Mouse (Mus musculus): ENCODE data around the gene Ccl28. TPM values are rescaled to one million over a fixed set of nuclear protein-coding genes. Genes with fewer than 3 reads are reported as not detected.

Gene Ccl28
- total RNA-seq, 2 experiments from 2014 or later: 0.84 to 1.1 TPM

- TF ChIP-seq CTCF (IDR thresholded peaks at IDR 0.05): no peak
- H3K27ac ChIP-seq: no peak overlapping the region
- no peak overlapping the region for H3K4me3 ChIP-seq
- intact Hi-C loops (cut with DNase I): no loop called here
- no peak for DNase-seq (ENCODE audit: extremely low spot score in 1 of 2, low spot score in 2 of 2)
These were observed 72.1 kb downstream of the Ccl28 start for GRCm38 (mm10) chr13:119695676-119696075.

DNA sequence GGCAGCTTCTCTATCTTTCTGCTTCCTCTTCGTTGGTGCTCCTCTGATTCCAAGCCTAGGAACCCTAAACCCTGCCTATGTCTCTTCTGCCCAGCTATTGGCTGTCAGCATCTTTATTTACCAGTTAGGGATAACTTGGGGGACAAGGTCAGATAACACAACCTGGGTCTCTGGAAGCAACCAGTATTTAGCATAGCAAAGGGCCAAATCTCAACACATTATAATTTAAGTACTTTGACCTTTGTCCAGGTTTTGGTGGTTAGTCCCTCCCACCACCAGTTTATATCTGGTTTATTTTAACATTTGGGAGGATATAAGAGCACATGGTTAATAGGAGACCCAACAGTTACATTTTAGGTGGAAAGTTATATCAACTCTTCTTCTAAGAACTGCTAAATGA lies 72.9 kb downstream of the Ccl28 start:
- no peak for DNase-seq (ENCODE audit: extremely low spot score in 1 of 2, low spot score in 2 of 2)
- H3K4me3 ChIP-seq: no peak overlapping the region
- intact Hi-C loops (cut with DNase I): no loop called here
- TF ChIP-seq CTCF (IDR thresholded peaks at IDR 0.05): no peak
- H3K27ac ChIP-seq: no peak overlapping the region

- no peak overlapping the region for H3K27ac ChIP-seq
- TF ChIP-seq CTCF (IDR thresholded peaks at IDR 0.05): no peak
- intact Hi-C loops (cut with DNase I): no loop called here
- DNase-seq (ENCODE audit: extremely low spot score in 1 of 2, low spot score in 2 of 2): no peak
- H3K4me3 ChIP-seq: no peak overlapping the region
These were observed 74.8 kb downstream of the Ccl28 start for GRCm38 (mm10) chr13:119698436-119698835.

Other genes starting within 250 kb of the Ccl28 start
- 100 to 1,000 TPM in 1 of 2 experiments, 10 to 100 TPM in 1; 96.8 to 113 TPM for gene Paip1, start 195.2 kb upstream of the Ccl28 start, total RNA-seq (2021)
- 10 to 100 TPM; 23.5 to 24.2 TPM for gene 4833420G17Rik, start 161.1 kb upstream of the Ccl28 start, total RNA-seq (2021)
- 10 to 100 TPM; 22.5 to 24.2 TPM for gene Tmem267, start 135.8 kb upstream of the Ccl28 start, total RNA-seq (2021)
- gene 3110070M22Rik, start 135.4 kb upstream of the Ccl28 start, total RNA-seq (2021): 1 to 10 TPM; 2.3 to 2.5 TPM
- 100 to 1,000 TPM; 234 to 239 TPM for gene Hmgcs1, start 66.6 kb downstream of the Ccl28 start, total RNA-seq (2021)
- gene Nim1k, start 132.1 kb downstream of the Ccl28 start, total RNA-seq (2021): 10 to 100 TPM; 12.9 to 16.8 TPM
- 10 to 100 TPM; 46.1 to 47.6 TPM for gene Zfp131, start 167.1 kb downstream of the Ccl28 start, total RNA-seq (2021)
- not detected for gene AF067063, start 206.4 kb downstream of the Ccl28 start, total RNA-seq (2021)
- gene D13Ertd608e, start 212.2 kb downstream of the Ccl28 start, total RNA-seq (2021): not detected